Mouse (Mus musculus): ENCODE results near the gene Copa.

Gene Copa

GRCm38 (mm10) chr1:172143570-172143969 lies 61.2 kb downstream of the Copa start:
- peak; percentile 36 for DNase-seq (ENCODE audit: low spot score)

DNA sequence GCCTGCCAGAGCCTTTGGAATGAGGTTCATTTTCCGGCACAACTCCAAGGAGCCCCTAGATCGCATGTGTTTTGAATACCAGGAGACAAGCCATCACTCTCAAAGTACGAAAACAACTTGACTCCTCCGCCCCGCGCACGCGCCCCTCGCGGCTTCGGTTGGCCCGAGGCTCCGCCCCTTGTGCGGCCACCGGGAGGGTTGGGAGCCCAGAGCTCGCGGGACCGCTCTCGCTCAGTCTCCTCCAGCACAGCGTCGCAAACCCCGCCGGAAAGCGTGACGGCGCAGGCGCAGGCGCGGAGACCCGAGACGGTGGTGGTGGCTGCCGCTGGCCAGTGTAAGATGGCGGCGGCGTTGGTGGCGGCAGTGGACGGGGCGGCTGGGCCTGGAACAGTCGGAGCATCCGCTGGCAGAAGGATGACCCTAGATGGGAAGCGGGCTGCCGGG lies 65.5 kb downstream of the Copa start, which contains the start of gene Dcaf8:
Dcaf8 (plus strand) TSS at position 250 of the 444 bp plus-strand sequence.
- DNase-seq (ENCODE audit: low spot score): peak; percentile 94

- DNase-seq (ENCODE audit: low spot score): peak; percentile 22
Observed at GRCm38 (mm10) chr1:172148279-172148954, 66.1 kb downstream of the Copa start.

DNA sequence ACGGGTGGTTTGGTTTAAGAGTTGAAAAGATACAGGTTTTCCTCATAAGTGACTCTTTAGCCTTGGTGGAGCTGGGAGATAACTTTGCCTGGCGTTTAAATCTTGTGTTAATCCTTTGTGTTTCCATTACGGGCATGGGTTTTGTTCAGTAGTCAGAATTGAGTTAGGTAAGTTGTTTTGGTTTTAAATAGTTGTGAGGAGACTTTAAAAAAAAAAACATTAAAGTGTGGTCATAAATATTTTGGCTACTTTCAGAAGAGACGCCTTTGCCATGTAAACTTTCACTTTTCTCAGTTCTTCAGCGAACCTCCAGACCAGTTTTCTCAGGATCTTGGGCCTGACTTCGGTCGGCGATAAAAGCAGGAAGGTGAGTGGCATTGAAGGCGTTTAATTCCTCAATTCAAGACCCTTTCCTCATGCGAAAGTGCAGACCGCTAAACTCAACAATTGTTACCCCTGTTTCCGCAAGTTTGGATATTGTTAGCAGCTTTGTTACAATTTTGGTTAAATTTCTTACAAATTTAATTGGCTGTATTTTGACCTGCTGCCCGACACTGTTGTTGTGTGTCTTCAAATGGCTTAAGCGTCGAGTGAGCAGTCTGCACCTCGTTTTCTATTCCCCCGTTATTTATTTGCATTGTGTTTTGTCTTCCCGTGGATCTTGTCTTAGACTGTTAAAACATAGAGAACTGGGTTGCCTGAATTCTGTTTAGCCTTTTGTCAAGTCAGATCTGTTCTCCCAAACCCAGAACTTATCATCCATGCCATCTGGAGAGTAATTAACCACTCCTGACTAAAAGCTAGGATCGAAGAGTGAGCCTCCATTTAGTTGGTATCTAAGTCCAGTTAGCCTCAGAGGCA lies 66.9 kb downstream of the Copa start:
- no peak for DNase-seq (ENCODE audit: low spot score)

DNA sequence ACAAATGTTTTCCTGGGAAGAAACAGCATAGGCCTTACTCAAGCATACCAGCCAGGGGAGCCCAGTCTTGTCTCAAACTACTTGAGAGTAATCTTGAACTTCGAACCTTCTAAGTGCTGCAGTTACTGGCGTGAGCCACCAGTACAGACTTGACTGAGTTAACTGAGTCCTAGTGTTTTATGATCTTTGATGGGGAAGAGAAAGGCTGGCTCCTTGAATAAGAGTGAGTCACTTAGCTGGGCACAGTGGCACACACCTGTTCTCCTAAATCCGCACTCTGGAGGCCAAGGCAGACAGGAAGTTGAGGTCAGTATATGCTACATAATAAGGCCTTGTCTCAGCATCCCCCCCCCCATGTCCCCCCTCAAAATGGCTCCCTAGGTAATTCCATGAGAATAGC lies 72.2 kb downstream of the Copa start:
- no peak for DNase-seq (ENCODE audit: low spot score)

DNA sequence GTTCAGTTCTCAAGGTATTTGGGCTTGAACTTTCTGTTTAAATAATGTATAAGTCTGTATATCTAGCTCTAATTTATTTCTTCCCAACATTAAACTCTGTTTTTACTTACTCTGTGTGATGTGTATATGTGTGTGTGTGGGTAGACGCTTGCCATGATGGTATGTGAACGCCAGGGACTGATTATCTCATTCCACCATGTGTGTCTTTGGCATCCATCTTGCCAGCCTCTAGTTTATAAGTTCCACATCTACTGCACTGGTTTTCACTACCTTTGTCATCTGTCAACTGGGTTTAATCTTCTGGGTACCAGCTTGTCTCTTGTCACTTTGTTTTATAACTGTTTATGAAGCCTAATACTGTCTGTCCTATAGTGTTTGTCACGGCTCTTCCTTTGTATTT lies 73.2 kb downstream of the Copa start:
- no peak for DNase-seq (ENCODE audit: low spot score)

- no peak for DNase-seq (ENCODE audit: low spot score)
Observed at GRCm38 (mm10) chr1:172159970-172160369, 77.6 kb downstream of the Copa start.

DNA sequence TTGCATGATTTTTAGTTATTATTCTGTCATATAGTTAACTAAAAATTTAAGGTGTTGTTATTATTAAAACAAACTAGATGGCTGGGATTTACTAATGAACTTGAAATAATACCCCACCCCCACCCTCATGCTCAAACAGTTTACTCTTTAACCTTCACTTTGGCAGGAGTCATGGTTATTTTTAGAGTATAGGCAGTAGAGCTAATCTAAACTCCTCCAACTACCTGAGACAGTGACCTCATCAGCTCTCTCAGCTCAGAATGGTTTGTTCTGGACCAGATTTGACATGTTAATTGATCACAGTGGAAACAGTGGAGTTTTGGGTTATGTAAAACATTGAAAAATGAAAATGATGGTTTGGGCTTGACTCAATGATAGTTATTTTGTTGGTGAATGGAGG lies 78.2 kb downstream of the Copa start:
- no peak for DNase-seq (ENCODE audit: low spot score)

- DNase-seq (ENCODE audit: low spot score): no peak
Observed at GRCm38 (mm10) chr1:172162009-172162408, 79.7 kb downstream of the Copa start.

DNA sequence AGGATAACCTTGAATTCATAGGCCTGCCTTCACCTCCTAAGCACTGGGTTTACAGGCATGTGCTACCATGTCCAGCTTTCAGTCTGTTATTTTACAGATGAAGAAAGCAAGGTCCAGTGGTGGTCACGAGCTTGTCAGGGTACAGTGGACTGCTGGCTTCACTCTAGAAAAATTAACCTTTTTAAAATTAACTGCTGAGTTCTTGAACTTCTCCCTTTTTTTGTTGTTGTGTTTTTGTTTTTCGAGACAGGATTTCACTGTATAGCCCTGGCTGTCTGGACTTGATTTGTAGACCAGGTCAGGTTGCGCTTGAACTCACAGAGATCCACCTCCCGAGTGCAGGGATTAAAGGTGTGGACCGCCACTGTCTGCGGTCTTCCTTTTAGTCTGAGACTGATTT lies 80.6 kb downstream of the Copa start:
- DNase-seq (ENCODE audit: low spot score): no peak

DNA sequence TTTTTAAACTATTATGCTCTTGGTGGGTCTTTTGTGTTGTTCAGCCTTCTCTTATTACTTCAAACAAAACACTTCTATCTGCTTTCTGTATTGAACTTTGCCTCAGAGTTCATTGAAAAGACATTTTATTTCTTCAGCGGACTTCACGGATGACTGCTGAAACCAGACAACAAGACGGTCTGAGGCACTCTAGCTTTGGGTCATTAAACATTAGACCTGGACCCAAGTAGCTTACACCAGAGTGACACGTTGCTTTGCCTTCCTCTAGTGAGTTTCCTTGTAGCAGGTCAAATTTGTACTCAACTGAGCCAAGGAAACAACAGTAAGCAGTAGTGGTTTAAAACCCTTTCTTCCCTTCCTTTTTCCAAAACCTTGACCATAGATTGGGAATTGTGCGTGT lies 85.6 kb downstream of the Copa start:
- no peak for DNase-seq (ENCODE audit: low spot score)

DNA sequence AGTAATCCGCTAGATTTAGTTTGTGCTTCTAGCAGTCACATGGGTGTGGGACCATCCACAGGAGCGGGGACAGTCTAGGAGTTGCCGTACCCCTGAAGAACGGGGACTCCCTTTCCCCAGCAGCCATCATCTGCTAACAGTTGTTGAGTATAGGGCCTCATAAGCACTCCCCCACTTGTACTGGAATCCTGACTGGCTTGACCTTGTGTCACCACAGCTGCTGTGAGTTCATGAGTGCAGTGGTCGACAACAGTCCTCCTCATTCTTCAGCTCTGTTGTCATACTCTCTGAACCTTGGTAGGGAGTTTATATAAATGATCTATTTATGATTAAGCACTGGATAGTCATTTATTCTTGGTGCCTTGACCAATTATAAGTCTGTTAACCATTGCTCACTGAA lies 87.5 kb downstream of the Copa start:
- no peak for DNase-seq (ENCODE audit: low spot score)

All from urinary bladder, postnatal 25 days (tissue).